Mouse (Mus musculus) MEL (cell line): Measurements from ENCODE around the gene Alg5. TPM values are rescaled to one million over a fixed set of nuclear protein-coding genes. Genes with fewer than 3 reads are reported as not detected.

ENCODE experiments used
- DNase-seq: peaks from one replicate; pipeline ENCODE4 v3.0.0; 2011; ENCODE audit warnings: low read depth, low spot score
- H3K27ac ChIP-seq: 2 replicates; pipeline ENCODE4 v1.5.1; 2012; ENCODE audit warnings: low read depth, mild to moderate bottlenecking, control low read depth, low read length, moderate library complexity; ENCODE audit not compliant: control insufficient read depth
- H3K27me3 ChIP-seq, 2 experiments: fragments of 150-350 bp in 1 of 2; sonication (generic) in 1 of 2; 2 replicates each; pipeline ENCODE4 v1.6.1; 2012; ENCODE audit warnings: low read length in 2 of 2, mild to moderate bottlenecking in 2 of 2, improper control_type of control experiment in 1 of 2, moderate library complexity in 1 of 2; ENCODE audit not compliant: insufficient read depth in 2 of 2, control insufficient read depth in 1 of 2
- H3K36me3 ChIP-seq, 2 experiments: 2 replicates each; pipeline ENCODE4 v1.6.1; 2012 to 2014; ENCODE audit warnings: low read length in 2 of 2, improper control_type of control experiment in 1 of 2, inconsistent platforms in 1 of 2, mild to moderate bottlenecking in 1 of 2; ENCODE audit not compliant: insufficient read depth in 2 of 2, control insufficient read depth in 1 of 2
- H3K4me1 ChIP-seq, 2 experiments: fragments of 150-350 bp in 1 of 2; sonication (generic) in 1 of 2; 2 replicates each; pipeline ENCODE4 v1.6.1; 2012; ENCODE audit warnings: low read length in 2 of 2, improper control_type of control experiment in 1 of 2, mild to moderate bottlenecking in 1 of 2; ENCODE audit not compliant: insufficient read depth in 2 of 2, control insufficient read depth in 1 of 2
- H3K4me3 ChIP-seq, 2 experiments: fragments of 150-350 bp in 1 of 2; sonication (generic) in 1 of 2; 2 replicates each; pipeline ENCODE4 v1.5.1; 2012; ENCODE audit warnings: low read depth in 2 of 2, low read length in 2 of 2, mild to moderate bottlenecking in 2 of 2, moderate library complexity in 2 of 2, control low read depth in 1 of 2, improper control_type of control experiment in 1 of 2; ENCODE audit not compliant: control insufficient read depth in 1 of 2, insufficient read depth in 1 of 2
- H3K79me2 ChIP-seq: 2 replicates; pipeline ENCODE4 v1.6.1; 2012; ENCODE audit warnings: mild to moderate bottlenecking, low read length, moderate library complexity; ENCODE audit not compliant: control insufficient read depth, poor library complexity, insufficient read depth
- H3K9ac ChIP-seq: 2 replicates; pipeline ENCODE4 v1.6.1; 2012; ENCODE audit warnings: low read depth, mild to moderate bottlenecking, control low read depth, low read length, moderate library complexity; ENCODE audit not compliant: control insufficient read depth, poor library complexity, severe bottlenecking
- H3K9me3 ChIP-seq: fragments of 150-350 bp; sonication (generic); replicated peaks from 2 replicates; pipeline ENCODE4 v1.6.1; 2012; ENCODE audit warnings: mild to moderate bottlenecking, low read length, improper control_type of control experiment, moderate library complexity; ENCODE audit not compliant: insufficient read depth
- CHD2 ChIP-seq: IDR thresholded peaks from 2 replicates; pipeline ENCODE4 v1.6.1; 2011; ENCODE audit warnings: low read length, improper control_type of control experiment
- ELF1 ChIP-seq: IDR thresholded peaks from 2 replicates; pipeline ENCODE4 v1.6.1; 2014; ENCODE audit warnings: low read depth, mild to moderate bottlenecking, inconsistent platforms, low read length, improper control_type of control experiment, moderate library complexity
- GATA1 ChIP-seq: IDR thresholded peaks from 2 replicates; pipeline ENCODE4 v1.6.1; 2011; ENCODE audit warnings: low read depth, low read length, improper control_type of control experiment
- MAFK ChIP-seq: IDR thresholded peaks from 2 replicates; pipeline ENCODE4 v1.6.1; 2011; ENCODE audit warnings: low read depth, mild to moderate bottlenecking, low read length, improper control_type of control experiment, borderline replicate concordance
- MEF2A ChIP-seq: IDR thresholded peaks from 2 replicates; pipeline ENCODE4 v1.6.1; 2014; ENCODE audit warnings: low read depth, mild to moderate bottlenecking, inconsistent platforms, low read length, improper control_type of control experiment; ENCODE audit not compliant: poor library complexity, insufficient replicate concordance, severe bottlenecking; ENCODE audit errors: extremely low read depth
- MXI1 ChIP-seq: IDR thresholded peaks from 2 replicates; pipeline ENCODE4 v1.6.1; 2011; ENCODE audit warnings: mild to moderate bottlenecking, low read depth, low read length, improper control_type of control experiment
- TAL1 ChIP-seq: IDR thresholded peaks from 2 replicates; pipeline ENCODE4 v1.6.1; 2012; ENCODE audit warnings: mild to moderate bottlenecking, inconsistent platforms, low read length, moderate library complexity, mixed read lengths
- ZKSCAN1 ChIP-seq: IDR thresholded peaks from 2 replicates; pipeline ENCODE4 v1.6.1; 2012; ENCODE audit warnings: low read depth, mild to moderate bottlenecking, inconsistent platforms, low read length, improper control_type of control experiment, moderate library complexity
- polyA plus RNA-seq, 2 experiments: library from polyadenylated mRNA; stranded (reverse) in 1 of 2; unstranded in 1 of 2; fragments of >175 nt in 1 of 2; fragments of >200 nt in 1 of 2; gene quantifications; 2 replicates each; pipeline versions ENCODE4 v1.2.1 to v1.2.4; 2012; ENCODE audit warnings: low replicate concordance in 2 of 2, low read depth in 1 of 2; ENCODE audit not compliant: insufficient read length in 2 of 2, insufficient read depth in 1 of 2, missing spikeins in 1 of 2
- total RNA-seq: library from RNA; depleted of rRNA; stranded (reverse); fragments of 300-350 nt; gene quantifications from 2 replicates; pipeline ENCODE4 v1.2.3, GENCODE M21; 2012

Gene Alg5
- total and polyA plus RNA-seq, 3 experiments, result 34.8 to 44.0 TPM; not detected in 1

DNA sequence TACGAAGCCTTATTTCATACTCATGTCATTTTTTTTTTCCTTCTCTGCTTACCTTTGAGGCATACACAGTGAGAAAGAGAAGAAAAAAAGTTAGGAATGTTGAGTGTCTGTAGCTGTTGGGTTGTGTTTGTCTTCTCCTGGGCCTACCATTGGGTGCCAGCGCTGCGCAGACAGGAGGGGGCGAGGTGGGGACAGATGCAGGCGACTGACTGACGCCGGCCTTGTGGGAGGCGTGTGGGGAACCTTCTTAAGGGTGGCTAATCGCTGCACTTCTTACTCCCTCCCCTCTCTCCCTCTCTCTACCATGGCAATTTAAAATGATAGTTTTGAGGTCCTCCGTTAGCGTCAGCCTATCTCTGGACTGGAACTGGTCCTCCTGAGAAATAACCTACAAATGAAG, 20.7 kb downstream of the Alg5 start:
- Histone ChIP-seq H3K27me3 (no peaks in the 10 kb centered on the region), H3K79me2 (no peaks in the 10 kb centered on the region), H3K27ac (no peak overlapping the region), H3K36me3 (no peaks in the 10 kb centered on the region), H3K9me3 (no peaks in the 10 kb centered on the region)
- no peak for TF ChIP-seq MXI1
- TF ChIP-seq MEF2A, result no peak
- TF ChIP-seq, all 39 proteins: peak for 0
- no peak overlapping the region for H3K4me3 ChIP-seq
- no peaks in the 10 kb centered on the region for H3K4me1 ChIP-seq
- H3K9ac ChIP-seq, result no peak overlapping the region
- no peak for DNase-seq

DNA sequence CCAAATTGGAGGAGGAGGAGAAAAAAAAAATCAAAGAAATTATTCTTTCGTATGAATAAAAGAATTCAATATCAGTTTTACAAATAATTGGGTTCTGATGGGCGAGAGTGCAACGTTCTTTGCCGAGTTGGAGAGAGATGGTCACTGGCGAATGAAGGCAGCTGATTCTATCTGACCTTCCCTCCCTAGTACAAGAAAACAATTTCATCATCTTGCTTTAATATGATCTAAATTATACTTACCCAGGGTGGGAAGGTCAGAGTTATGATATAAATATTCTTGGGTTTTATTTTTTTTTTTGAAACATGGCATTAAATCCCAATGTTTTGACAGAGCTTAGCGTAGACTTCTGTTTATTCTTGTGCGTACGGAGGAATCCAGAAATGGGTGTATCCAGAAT, 22.1 kb downstream of the Alg5 start:
- no peak for TF ChIP-seq GATA1

GRCm38 (mm10) chr3:54759211-54759610, 23.9 kb downstream of the Alg5 start:
- H3K9me3 ChIP-seq, result no peaks in the 10 kb centered on the region
- DNase-seq, result no peak
- no peak for TF ChIP-seq MAFK
- TF ChIP-seq ELF1, result no peak
- TF ChIP-seq TAL1, result no peak
- TF ChIP-seq CHD2, result no peak

More for the DNA sequence above, 22.1 kb downstream of the Alg5 start:
- no peak overlapping the region for H3K9ac ChIP-seq
- H3K4me3 ChIP-seq, result no peak overlapping the region
- no peak for DNase-seq
- H3K9me3 ChIP-seq, result no peaks in the 10 kb centered on the region
- H3K4me1 ChIP-seq, result no peaks in the 10 kb centered on the region
- H3K27ac ChIP-seq, result no peak overlapping the region
- H3K79me2 ChIP-seq, result no peaks in the 10 kb centered on the region
- no peaks in the 10 kb centered on the region for H3K36me3 ChIP-seq
- no peaks in the 10 kb centered on the region for H3K27me3 ChIP-seq

DNA sequence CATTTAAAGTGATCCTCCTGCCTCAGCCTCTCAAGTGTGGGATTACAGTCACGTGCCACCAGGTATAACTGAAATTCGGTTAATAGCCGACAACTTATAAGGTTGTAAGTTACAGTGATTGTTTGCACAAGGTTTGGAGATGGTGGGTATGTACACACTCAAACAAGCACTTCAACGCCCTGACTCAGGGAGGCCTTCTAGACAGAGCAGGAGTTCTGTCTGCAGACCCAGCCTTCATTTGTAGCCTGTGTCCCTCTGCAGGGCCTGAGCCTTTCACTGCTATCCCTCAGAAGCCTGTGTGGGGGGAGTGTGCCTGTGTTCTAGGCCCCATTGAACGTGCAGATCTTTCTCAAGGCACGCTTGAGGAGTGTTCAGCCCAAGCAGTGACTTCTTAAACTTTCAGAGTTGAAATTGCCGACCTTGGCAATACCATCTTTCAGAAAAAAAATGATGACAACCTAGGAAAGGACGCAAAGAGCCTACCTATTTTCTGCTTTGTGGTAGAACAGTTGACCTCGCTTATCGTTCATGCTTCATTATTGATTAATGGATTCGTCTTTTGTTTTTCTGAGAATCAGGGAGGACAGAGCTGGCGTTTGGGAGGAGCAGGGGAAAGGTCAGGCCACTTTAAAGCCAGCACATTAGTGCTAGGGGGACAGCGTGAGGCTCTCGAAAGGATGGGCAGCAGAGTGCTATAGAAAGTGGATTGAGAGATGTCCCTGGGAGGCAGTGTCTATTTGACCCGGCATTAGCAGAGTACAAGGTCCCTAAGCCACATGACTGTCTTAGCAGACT, 25.2 kb downstream of the Alg5 start:
- no peak for TF ChIP-seq ZKSCAN1
- Histone ChIP-seq H3K4me3 (no peak overlapping the region), H3K9ac (no peak overlapping the region), H3K79me2 (no peaks in the 10 kb centered on the region), H3K9me3 (no peaks in the 10 kb centered on the region), H3K36me3 (no peaks in the 10 kb centered on the region), H3K4me1 (no peaks in the 10 kb centered on the region), H3K27ac (no peak overlapping the region), H3K27me3 (no peaks in the 10 kb centered on the region)
- no peak for DNase-seq

More at GRCm38 (mm10) chr3:54759211-54759610, 23.9 kb downstream of the Alg5 start:
- H3K36me3 ChIP-seq, result no peaks in the 10 kb centered on the region
- no peaks in the 10 kb centered on the region for H3K27me3 ChIP-seq
- H3K27ac ChIP-seq, result no peak overlapping the region
- no peak overlapping the region for H3K9ac ChIP-seq
- H3K79me2 ChIP-seq, result no peaks in the 10 kb centered on the region
- no peaks in the 10 kb centered on the region for H3K4me1 ChIP-seq
- H3K4me3 ChIP-seq, result no peak overlapping the region
